Mouse (Mus musculus): ENCODE measurements at regions not wholly inside any gene's neighbourhood (a gene's known extent, or its start where the extent isn't known, plus 50 kb on each side); places are given as distances from the start of the nearest gene placed in this dataset.

DNA sequence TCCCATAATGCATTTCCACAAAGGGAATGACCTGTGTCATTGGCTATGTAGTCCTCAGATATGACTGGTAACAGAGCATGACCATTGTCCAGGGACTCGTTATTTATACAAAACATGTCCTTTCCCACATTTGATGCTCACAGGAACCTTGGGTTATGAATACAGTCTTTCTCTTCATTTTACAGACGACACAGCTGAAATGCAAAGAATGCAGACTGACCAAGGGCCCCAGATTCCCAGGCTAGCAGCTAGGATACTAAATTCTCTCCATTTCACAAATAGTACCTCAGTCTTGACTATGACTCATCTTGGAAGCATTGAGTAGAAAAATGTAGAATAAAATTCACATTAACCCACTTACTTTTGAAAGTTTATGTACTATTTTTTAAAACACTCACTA, 182.7 kb upstream of the Sox4 start:
- H3K9me3 ChIP-seq, result no peaks in the 10 kb centered on the region
- no peak overlapping the region for H3K4me2 ChIP-seq
- no peaks in the 10 kb centered on the region for H3K4me1 ChIP-seq
- H3K27me3 ChIP-seq, result no peaks in the 10 kb centered on the region
- no peak for ATAC-seq (ENCODE audit: borderline replicate concordance, extremely low read depth, low FRiP score, low TSS enrichment)
- H3K9ac ChIP-seq, result no peak overlapping the region
- WGBS, result 85% methylated on average over 2 of the region's 2 CpGs
- no peaks in the 10 kb centered on the region for H3K36me3 ChIP-seq
- H3K27ac ChIP-seq, result no peak overlapping the region
- no peak overlapping the region for H3K4me3 ChIP-seq

DNA sequence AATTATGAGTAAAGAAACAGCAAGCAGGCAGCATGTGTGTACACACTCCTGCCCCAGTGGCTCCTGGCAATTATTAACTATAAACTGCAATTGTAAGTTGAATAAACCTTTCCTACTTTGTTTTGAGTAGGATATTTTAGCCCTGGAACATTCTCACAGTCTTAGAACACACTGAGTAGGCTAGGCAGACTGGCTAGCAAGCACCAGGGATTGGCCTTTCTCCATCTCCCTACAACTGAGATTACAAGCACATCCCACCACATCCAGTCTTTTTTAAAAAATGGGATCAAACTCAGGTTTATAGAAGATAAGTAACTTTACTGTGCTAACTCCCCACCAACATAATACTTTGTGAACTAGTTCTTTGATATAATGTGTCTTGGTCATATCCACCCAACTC, 174.0 kb upstream of the Sox4 start:
- Histone ChIP-seq H3K4me1 (no peaks in the 10 kb centered on the region), H3K36me3 (no peaks in the 10 kb centered on the region), H3K27me3 (no peaks in the 10 kb centered on the region), H3K9ac (no peak overlapping the region), H3K4me3 (no peak overlapping the region), H3K4me2 (no peak overlapping the region), H3K9me3 (no peaks in the 10 kb centered on the region), H3K27ac (no peak overlapping the region)
- no peak for ATAC-seq (ENCODE audit: borderline replicate concordance, extremely low read depth, low FRiP score, low TSS enrichment)

DNA sequence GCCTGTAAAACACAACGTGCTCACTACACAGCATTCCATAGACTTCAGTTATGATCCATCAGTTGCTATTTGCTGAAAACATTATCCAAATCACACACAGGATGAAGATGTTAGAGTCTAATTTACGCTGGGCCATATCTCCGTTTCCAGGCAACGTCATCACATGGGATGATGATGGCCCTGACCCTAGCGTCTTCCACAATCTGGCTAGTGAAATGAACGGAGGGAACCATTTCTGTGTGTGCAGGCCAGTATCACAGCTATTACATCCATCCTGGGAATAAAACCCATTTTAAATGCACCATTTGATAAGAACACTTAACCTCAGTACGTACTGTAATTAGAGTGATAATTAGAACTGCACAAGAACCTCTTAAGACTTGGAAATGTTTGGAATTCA, 170.0 kb upstream of the Sox4 start:
- no peak overlapping the region for H3K4me2 ChIP-seq
- H3K4me3 ChIP-seq, result no peak overlapping the region
- H3K27me3 ChIP-seq, result no peaks in the 10 kb centered on the region
- WGBS, result 70% methylated on average over 7 of the region's 7 CpGs
- no peak overlapping the region for H3K9ac ChIP-seq
- ATAC-seq (ENCODE audit: borderline replicate concordance, extremely low read depth, low FRiP score, low TSS enrichment), result no peak
- H3K36me3 ChIP-seq, result no peaks in the 10 kb centered on the region
- H3K27ac ChIP-seq, result no peak overlapping the region
- H3K9me3 ChIP-seq, result no peaks in the 10 kb centered on the region
- H3K4me1 ChIP-seq, result no peaks in the 10 kb centered on the region

DNA sequence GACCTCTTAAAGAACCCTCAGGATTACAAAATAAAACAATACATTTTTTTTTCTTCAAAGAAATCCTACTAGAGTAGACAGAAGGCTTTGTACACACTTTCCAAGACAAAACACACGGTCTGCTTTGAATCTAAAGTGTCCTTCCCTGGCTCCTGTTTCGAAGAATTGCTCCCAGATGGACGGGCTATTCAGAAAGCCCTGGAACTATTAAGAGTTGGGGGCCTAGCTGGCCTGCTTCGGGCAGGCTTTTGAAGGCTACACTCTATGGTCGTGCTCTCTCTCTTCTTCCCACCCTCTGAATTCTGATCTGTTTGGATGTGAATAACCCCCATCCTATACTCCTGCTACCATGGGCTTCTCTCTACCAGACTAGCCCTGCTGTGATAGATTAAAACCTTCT, 167.6 kb upstream of the Sox4 start:
- H3K9ac ChIP-seq, result no peak overlapping the region
- no peaks in the 10 kb centered on the region for H3K27me3 ChIP-seq
- no peaks in the 10 kb centered on the region for H3K4me1 ChIP-seq
- 83% methylated on average over 5 of the region's 5 CpGs for WGBS
- no peak overlapping the region for H3K4me3 ChIP-seq
- no peaks in the 10 kb centered on the region for H3K9me3 ChIP-seq
- no peak overlapping the region for H3K4me2 ChIP-seq
- no peak for ATAC-seq (ENCODE audit: borderline replicate concordance, extremely low read depth, low FRiP score, low TSS enrichment)
- H3K27ac ChIP-seq, result no peak overlapping the region
- no peaks in the 10 kb centered on the region for H3K36me3 ChIP-seq

DNA sequence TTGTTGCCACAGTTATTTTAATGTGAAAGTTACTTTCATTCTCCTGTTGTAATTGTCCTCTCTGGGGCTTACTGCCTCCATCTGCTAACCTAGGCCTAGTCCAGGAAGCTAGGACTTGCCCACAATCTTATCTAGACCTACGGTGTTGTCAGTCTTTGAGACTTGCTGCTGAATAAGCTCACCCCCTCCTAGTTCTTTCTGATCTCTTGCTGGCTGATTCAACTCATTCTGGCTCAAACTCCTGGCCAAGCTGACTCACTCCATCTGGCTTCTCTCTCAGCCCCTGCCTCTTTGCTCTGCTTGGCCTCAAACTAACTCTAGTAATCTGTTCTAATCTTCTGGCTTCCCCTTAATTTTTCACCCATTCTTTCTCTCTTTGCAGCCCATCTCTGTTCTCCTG, 165.8 kb upstream of the Sox4 start:
- WGBS, result 55% methylated on average over 1 of the region's 1 CpGs
- no peak overlapping the region for H3K4me3 ChIP-seq
- no peaks in the 10 kb centered on the region for H3K27me3 ChIP-seq

DNA sequence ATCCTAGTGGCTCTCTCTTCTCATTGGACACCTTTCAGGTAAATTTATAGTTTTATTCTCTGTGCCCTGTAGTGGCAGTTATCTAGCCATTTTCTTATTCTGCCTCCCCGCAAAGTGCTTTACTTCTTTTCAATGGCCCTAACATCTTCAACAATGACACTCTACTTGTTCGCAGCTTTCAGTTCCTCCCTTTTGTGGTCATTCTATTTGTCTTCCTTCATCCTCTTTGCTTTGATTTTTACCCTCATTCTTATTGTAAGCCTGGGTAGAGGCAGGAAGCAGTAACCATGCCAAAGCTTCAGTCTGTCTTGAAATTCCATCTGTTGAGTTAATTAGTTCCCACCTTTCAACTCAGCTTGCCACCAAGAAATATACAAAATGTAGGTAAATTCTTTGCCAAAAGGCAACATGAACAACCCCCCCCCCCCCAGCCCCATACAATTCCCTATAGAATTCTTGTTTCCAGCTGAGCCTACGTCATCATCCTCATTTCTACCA, 161.5 kb upstream of the Sox4 start:
- no peak overlapping the region for H3K4me3 ChIP-seq
- WGBS, result 92% methylated on average over 3 of the region's 3 CpGs
- H3K27ac ChIP-seq, result no peak overlapping the region
- H3K4me2 ChIP-seq, result no peak overlapping the region
- no peaks in the 10 kb centered on the region for H3K9me3 ChIP-seq
- H3K27me3 ChIP-seq, result no peaks in the 10 kb centered on the region
- ATAC-seq (ENCODE audit: borderline replicate concordance, extremely low read depth, low FRiP score, low TSS enrichment), result no peak
- no peaks in the 10 kb centered on the region for H3K36me3 ChIP-seq
- H3K4me1 ChIP-seq, result no peaks in the 10 kb centered on the region
- H3K9ac ChIP-seq, result no peak overlapping the region

More for the DNA sequence above, 165.8 kb upstream of the Sox4 start:
- no peak for ATAC-seq (ENCODE audit: borderline replicate concordance, extremely low read depth, low FRiP score, low TSS enrichment)
- Histone ChIP-seq H3K36me3 (no peaks in the 10 kb centered on the region), H3K4me1 (no peaks in the 10 kb centered on the region), H3K4me2 (no peak overlapping the region), H3K9ac (no peak overlapping the region), H3K27ac (no peak overlapping the region), H3K9me3 (no peaks in the 10 kb centered on the region)

DNA sequence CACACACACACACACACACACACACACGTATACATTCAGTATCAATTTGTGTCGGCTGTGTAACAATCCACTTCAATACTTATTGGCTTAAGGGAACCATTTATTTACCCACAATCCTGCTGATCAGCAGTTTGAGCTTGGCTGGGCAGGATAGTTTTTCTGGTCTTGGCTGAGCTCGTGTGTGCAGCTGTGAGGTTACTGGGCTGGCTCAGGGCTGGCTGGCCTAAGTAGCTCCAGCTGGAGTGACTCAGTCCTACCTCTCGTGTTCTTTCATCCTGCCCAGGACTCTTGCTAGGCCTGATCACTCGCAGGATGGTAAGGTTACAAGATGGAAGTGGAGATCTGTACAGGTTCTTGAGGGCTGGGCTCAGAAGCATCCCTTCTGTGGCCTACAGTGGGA, 156.6 kb upstream of the Sox4 start:
- no peak for ATAC-seq (ENCODE audit: borderline replicate concordance, extremely low read depth, low FRiP score, low TSS enrichment)
- no peaks in the 10 kb centered on the region for H3K27me3 ChIP-seq
- H3K4me1 ChIP-seq, result no peaks in the 10 kb centered on the region
- H3K9me3 ChIP-seq, result no peaks in the 10 kb centered on the region
- WGBS, result 56% methylated on average over 5 of the region's 5 CpGs
- no peak overlapping the region for H3K4me2 ChIP-seq
- no peak overlapping the region for H3K9ac ChIP-seq
- H3K36me3 ChIP-seq, result no peaks in the 10 kb centered on the region
- no peak overlapping the region for H3K27ac ChIP-seq
- no peak overlapping the region for H3K4me3 ChIP-seq

DNA sequence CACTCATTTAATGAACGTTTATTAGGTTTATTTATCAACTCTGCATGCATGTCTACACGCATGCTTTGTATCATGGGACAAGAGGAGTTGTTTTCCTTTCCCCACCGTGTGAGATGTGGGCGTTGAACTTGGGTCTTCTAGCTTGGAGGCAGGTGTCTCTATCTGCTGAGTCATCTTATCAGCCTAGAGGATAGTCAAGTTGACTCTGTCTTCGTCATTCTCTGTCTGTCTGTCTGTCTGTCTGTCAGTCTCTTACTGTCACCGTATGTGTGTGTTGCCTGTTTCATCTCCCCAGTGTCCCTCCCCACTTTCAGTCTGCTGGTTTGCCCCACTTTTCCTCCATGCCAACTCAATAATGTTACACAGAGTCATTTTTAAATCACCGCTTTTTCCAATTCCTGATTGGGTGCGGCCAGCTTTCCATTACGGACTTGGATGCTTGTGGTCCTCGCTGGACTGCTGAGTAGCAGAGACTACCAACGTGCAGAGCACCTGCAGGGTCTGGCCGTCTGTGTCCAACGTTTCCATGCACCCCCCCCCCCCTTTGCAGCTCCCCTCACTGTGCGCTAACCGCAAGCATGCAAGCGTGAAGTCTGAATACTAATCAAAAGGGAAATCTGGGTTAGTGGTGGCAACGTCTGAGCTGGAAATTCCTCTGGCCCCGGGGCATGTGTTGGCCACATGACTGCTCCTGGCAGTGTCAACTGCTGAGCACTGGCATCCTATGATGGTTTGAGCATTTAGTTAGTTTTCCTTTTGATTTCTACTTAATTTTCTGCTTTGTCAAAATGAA, 155.7 kb upstream of the Sox4 start:
- WGBS, result 83% methylated on average over 18 of the region's 18 CpGs
- H3K27ac ChIP-seq, result no peak overlapping the region
- H3K4me1 ChIP-seq, result no peaks in the 10 kb centered on the region
- no peak for ATAC-seq (ENCODE audit: borderline replicate concordance, extremely low read depth, low FRiP score, low TSS enrichment)
- no peak overlapping the region for H3K4me3 ChIP-seq
- no peaks in the 10 kb centered on the region for H3K27me3 ChIP-seq
- no peak overlapping the region for H3K9ac ChIP-seq
- no peaks in the 10 kb centered on the region for H3K9me3 ChIP-seq
- no peak overlapping the region for H3K4me2 ChIP-seq
- H3K36me3 ChIP-seq, result no peaks in the 10 kb centered on the region

DNA sequence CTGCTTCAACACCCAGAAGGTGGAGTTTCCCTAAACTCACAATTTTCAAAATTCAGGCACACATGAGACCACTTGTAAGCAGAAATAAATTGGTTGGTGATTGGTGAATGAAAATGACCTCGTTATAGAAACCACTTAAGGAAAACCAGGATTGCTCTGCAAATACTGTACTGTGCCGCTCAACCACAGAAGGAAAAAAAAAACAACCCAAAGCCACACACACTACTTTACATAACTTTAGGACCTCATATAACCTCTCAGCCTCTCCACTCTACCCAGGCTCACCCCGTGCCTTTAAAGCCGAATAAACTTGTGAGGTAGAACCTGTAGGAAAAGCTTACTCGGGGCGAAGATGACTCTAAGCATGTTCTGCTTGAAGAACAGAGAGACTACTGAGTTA, 154.7 kb upstream of the Sox4 start:
- 0 out of 2 replicates have a peak overlapping the region, but pooled peaks have one; percentile 7 for H3K27ac ChIP-seq
- ATAC-seq (ENCODE audit: borderline replicate concordance, extremely low read depth, low FRiP score, low TSS enrichment), result no peak
- H3K4me2 ChIP-seq, result no peak overlapping the region
- H3K9ac ChIP-seq, result no peak overlapping the region
- no peaks in the 10 kb centered on the region for H3K36me3 ChIP-seq
- 75% methylated on average over 6 of the region's 6 CpGs for WGBS
- H3K27me3 ChIP-seq, result no peaks in the 10 kb centered on the region
- no peaks in the 10 kb centered on the region for H3K9me3 ChIP-seq
- H3K4me3 ChIP-seq, result no peak overlapping the region
- H3K4me1 ChIP-seq, result no peaks in the 10 kb centered on the region

DNA sequence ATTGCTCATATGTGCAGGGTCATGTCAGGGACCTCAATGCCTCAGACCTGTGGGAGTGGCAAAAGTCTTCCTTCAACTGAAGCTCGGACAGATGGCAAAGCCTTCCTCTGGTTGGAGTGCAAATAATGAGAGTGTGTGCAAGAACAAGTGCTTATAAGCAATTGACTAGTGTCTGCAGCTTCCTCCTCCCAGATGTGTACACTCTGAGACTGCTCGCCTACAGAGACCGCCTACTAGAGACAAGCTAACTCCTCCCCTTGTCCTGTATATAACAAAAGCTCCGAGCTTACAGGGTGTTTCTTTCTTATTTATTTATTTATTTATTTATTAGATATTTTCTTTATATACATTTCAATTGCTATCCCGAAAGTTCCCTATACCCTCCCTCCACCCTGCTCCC, 138.7 kb upstream of the Sox4 start:
- Histone ChIP-seq H3K4me2 (no peak overlapping the region), H3K9me3 (no peaks in the 10 kb centered on the region), H3K4me1 (no peaks in the 10 kb centered on the region), H3K36me3 (no peaks in the 10 kb centered on the region), H3K27ac (no peak overlapping the region), H3K27me3 (no peaks in the 10 kb centered on the region), H3K4me3 (no peak overlapping the region), H3K9ac (no peak overlapping the region)
- WGBS, result 74% methylated on average over 5 of the region's 5 CpGs
- ATAC-seq (ENCODE audit: borderline replicate concordance, extremely low read depth, low FRiP score, low TSS enrichment), result no peak

DNA sequence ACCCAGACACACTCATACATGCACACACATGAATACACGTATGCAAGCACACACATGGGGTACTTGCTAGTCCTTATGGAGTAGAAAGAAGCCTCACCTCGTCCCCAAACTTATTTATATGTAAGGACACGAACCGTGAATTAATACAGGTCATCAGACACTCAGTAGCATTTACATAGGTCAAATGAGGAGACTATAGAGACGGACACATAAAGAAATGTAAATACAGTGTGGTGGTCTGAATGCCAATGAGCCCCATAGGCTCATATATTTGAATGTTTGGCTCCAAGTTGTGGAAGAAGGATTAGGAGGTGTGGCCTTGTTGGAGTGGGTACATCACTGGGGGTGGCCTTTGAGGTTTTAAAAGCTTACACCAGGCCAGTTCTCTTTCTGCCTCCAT, 133.3 kb upstream of the Sox4 start:
- ATAC-seq (ENCODE audit: borderline replicate concordance, extremely low read depth, low FRiP score, low TSS enrichment), result no peak
- no peaks in the 10 kb centered on the region for H3K9me3 ChIP-seq
- H3K4me1 ChIP-seq, result no peaks in the 10 kb centered on the region
- H3K9ac ChIP-seq, result no peak overlapping the region
- no peaks in the 10 kb centered on the region for H3K27me3 ChIP-seq
- 69% methylated on average over 5 of the region's 5 CpGs for WGBS
- H3K36me3 ChIP-seq, result no peaks in the 10 kb centered on the region
- H3K4me2 ChIP-seq, result no peak overlapping the region
- H3K4me3 ChIP-seq, result no peak overlapping the region
- H3K27ac ChIP-seq, result no peak overlapping the region

DNA sequence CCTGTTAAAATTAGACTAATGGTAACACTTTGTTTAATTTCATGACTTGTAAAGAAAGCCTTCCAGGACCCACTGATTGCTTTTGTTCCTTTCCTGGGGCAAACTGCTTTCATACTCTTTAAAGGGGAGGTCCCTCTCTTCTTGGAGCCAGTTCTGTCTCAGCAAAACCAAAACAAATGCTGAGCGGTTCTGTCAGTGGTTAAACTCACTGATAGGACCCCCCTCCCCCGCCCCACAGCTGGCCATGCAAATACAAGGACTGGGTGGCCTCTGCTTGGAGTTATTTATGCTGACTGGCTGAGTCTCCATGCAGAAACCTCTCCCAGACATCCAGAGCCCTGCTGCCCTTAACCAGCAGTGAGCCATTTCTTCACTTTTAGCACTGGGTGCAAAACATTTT, 127.6 kb upstream of the Sox4 start:
- Histone ChIP-seq H3K36me3 (no peaks in the 10 kb centered on the region), H3K9me3 (no peaks in the 10 kb centered on the region), H3K4me1 (no peaks in the 10 kb centered on the region), H3K9ac (no peak overlapping the region), H3K27ac (no peak overlapping the region), H3K4me2 (no peak overlapping the region), H3K4me3 (no peak overlapping the region), H3K27me3 (no peaks in the 10 kb centered on the region)
- no peak for ATAC-seq (ENCODE audit: borderline replicate concordance, extremely low read depth, low FRiP score, low TSS enrichment)
- 12% methylated on average over 2 of the region's 2 CpGs for WGBS

DNA sequence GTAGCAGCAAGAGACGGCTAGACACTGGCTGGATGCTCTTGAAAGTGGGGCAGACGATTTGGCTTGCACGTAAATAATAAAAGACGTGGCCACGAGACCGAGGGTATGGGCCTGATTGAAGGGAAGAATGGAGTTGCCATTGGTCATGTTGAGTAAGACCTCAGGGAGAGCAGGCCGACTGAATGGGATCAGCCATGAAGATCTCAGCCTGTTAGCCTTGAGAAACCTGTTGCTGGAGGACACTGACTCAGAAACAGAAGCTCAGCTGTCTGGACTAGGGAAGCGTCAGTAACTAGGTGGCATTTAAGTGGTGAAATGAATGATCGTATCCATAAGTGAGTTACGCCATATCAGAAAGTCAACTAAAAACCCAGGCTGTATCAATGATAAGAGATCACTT, 126.3 kb upstream of the Sox4 start:
- no peaks in the 10 kb centered on the region for H3K9me3 ChIP-seq
- no peaks in the 10 kb centered on the region for H3K27me3 ChIP-seq
- H3K36me3 ChIP-seq, result no peaks in the 10 kb centered on the region
- no peaks in the 10 kb centered on the region for H3K4me1 ChIP-seq
- no peak overlapping the region for H3K4me2 ChIP-seq
- 92% methylated on average over 10 of the region's 10 CpGs for WGBS
- H3K27ac ChIP-seq, result no peak overlapping the region
- ATAC-seq (ENCODE audit: borderline replicate concordance, extremely low read depth, low FRiP score, low TSS enrichment), result no peak
- H3K4me3 ChIP-seq, result no peak overlapping the region
- H3K9ac ChIP-seq, result no peak overlapping the region
